Mouse (Mus musculus) gastrocnemius, postnatal 10 days (tissue): ENCODE measurements around the gene Rcsd1. TPM values are rescaled to one million over a fixed set of nuclear protein-coding genes. Genes with fewer than 3 reads are reported as not detected.

ENCODE experiments used
- DNase-seq: peaks from one replicate; pipeline ENCODE4 v3.0.0; 2021; ENCODE audit warnings: mixed read lengths
- long read RNA-seq, 2 experiments: library from polyadenylated mRNA; stranded (forward); transcript quantifications; one replicate each; pipeline ENCODE4 v2.0.0; 2021
- total RNA-seq, 2 experiments: library from RNA; stranded (reverse); gene quantifications; 2 replicates each; pipeline ENCODE4 v1.2.3; 2021

Gene Rcsd1
- total RNA-seq: 100 to 1,000 TPM; 128 to 138 TPM
- long read RNA-seq, experiment 1, full-length matches to known transcripts: 188 of 232 reads
- long read RNA-seq, experiment 1, partial matches to known transcripts: 23 of 232 reads
- long read RNA-seq, experiment 1, other reads (novel, unspliced or antisense): 21 of 232 reads
- long read RNA-seq, experiment 2, full-length matches to known transcripts: 188 of 221 reads
- long read RNA-seq, experiment 2, partial matches to known transcripts: 22 of 221 reads
- long read RNA-seq, experiment 2, other reads (novel, unspliced or antisense): 11 of 221 reads

GRCm38 (mm10) chr1:165709629-165710256 lies at the start of gene Rcsd1:
Gene Rcsd1 (minus strand): TSS chr1:165709757.
- no peak for DNase-seq

GRCm38 (mm10) chr1:165755194-165755593 lies 45.6 kb upstream of the Rcsd1 start:
- no peak for DNase-seq

- DNase-seq: peak; percentile 50
Measured at GRCm38 (mm10) chr1:165754205-165754604, 44.6 kb upstream of the Rcsd1 start.

GRCm38 (mm10) chr1:165751838-165752237 lies 42.3 kb upstream of the Rcsd1 start:
- no peak for DNase-seq

GRCm38 (mm10) chr1:165751142-165751541 lies 41.6 kb upstream of the Rcsd1 start:
- no peak for DNase-seq

- no peak for DNase-seq
Measured at GRCm38 (mm10) chr1:165748053-165748452, 38.5 kb upstream of the Rcsd1 start.

GRCm38 (mm10) chr1:165741989-165742388 lies 32.4 kb upstream of the Rcsd1 start:
- DNase-seq: no peak

GRCm38 (mm10) chr1:165738985-165739384 lies 29.4 kb upstream of the Rcsd1 start:
- no peak for DNase-seq

GRCm38 (mm10) chr1:165737867-165738266 lies 28.3 kb upstream of the Rcsd1 start:
- DNase-seq: no peak

GRCm38 (mm10) chr1:165737451-165737850 lies 27.9 kb upstream of the Rcsd1 start:
- DNase-seq: no peak

GRCm38 (mm10) chr1:165735826-165736818 lies 26.6 kb upstream of the Rcsd1 start:
- peak; percentile 89 for DNase-seq

- no peak for DNase-seq
Measured at GRCm38 (mm10) chr1:165734840-165735239, 25.3 kb upstream of the Rcsd1 start.

- no peak for DNase-seq
Measured at GRCm38 (mm10) chr1:165731553-165731952, 22.0 kb upstream of the Rcsd1 start.

GRCm38 (mm10) chr1:165730129-165730528 lies 20.6 kb upstream of the Rcsd1 start:
- DNase-seq: no peak

GRCm38 (mm10) chr1:165728057-165728639 lies 18.6 kb upstream of the Rcsd1 start:
- no peak for DNase-seq

GRCm38 (mm10) chr1:165726986-165727385 lies 17.4 kb upstream of the Rcsd1 start:
- DNase-seq: no peak

- DNase-seq: no peak
Measured at GRCm38 (mm10) chr1:165725039-165725644, 15.6 kb upstream of the Rcsd1 start.

GRCm38 (mm10) chr1:165724219-165725033 lies 14.9 kb upstream of the Rcsd1 start:
- no peak for DNase-seq

GRCm38 (mm10) chr1:165722531-165723123 lies 13.1 kb upstream of the Rcsd1 start:
- no peak for DNase-seq

- DNase-seq: no peak
Measured at GRCm38 (mm10) chr1:165718543-165719105, 9.1 kb upstream of the Rcsd1 start.
